Mouse (Mus musculus) MEL (cell line): ENCODE data around the gene Fam171a2. TPM values are rescaled to one million over a fixed set of nuclear protein-coding genes. Genes with fewer than 3 reads are reported as not detected.

Source experiments
- DNase-seq: peaks from one replicate; pipeline ENCODE4 v3.0.0; 2011; ENCODE audit warnings: low read depth, low spot score
- H3K27ac ChIP-seq: 2 replicates; pipeline ENCODE4 v1.5.1; 2012; ENCODE audit warnings: low read depth, mild to moderate bottlenecking, control low read depth, low read length, moderate library complexity; ENCODE audit not compliant: control insufficient read depth
- H3K27me3 ChIP-seq, 2 experiments: fragments of 150-350 bp in 1 of 2; sonication (generic) in 1 of 2; 2 replicates each; pipeline ENCODE4 v1.6.1; 2012; ENCODE audit warnings: low read length in 2 of 2, mild to moderate bottlenecking in 2 of 2, improper control_type of control experiment in 1 of 2, moderate library complexity in 1 of 2; ENCODE audit not compliant: insufficient read depth in 2 of 2, control insufficient read depth in 1 of 2
- H3K36me3 ChIP-seq, 2 experiments: 2 replicates each; pipeline ENCODE4 v1.6.1; 2012 to 2014; ENCODE audit warnings: low read length in 2 of 2, improper control_type of control experiment in 1 of 2, inconsistent platforms in 1 of 2, mild to moderate bottlenecking in 1 of 2; ENCODE audit not compliant: insufficient read depth in 2 of 2, control insufficient read depth in 1 of 2
- H3K4me1 ChIP-seq, 2 experiments: fragments of 150-350 bp in 1 of 2; sonication (generic) in 1 of 2; 2 replicates each; pipeline ENCODE4 v1.6.1; 2012; ENCODE audit warnings: low read length in 2 of 2, improper control_type of control experiment in 1 of 2, mild to moderate bottlenecking in 1 of 2; ENCODE audit not compliant: insufficient read depth in 2 of 2, control insufficient read depth in 1 of 2
- H3K4me3 ChIP-seq, 2 experiments: fragments of 150-350 bp in 1 of 2; sonication (generic) in 1 of 2; 2 replicates each; pipeline ENCODE4 v1.5.1; 2012; ENCODE audit warnings: low read depth in 2 of 2, low read length in 2 of 2, mild to moderate bottlenecking in 2 of 2, moderate library complexity in 2 of 2, control low read depth in 1 of 2, improper control_type of control experiment in 1 of 2; ENCODE audit not compliant: control insufficient read depth in 1 of 2, insufficient read depth in 1 of 2
- H3K79me2 ChIP-seq: 2 replicates; pipeline ENCODE4 v1.6.1; 2012; ENCODE audit warnings: mild to moderate bottlenecking, low read length, moderate library complexity; ENCODE audit not compliant: control insufficient read depth, poor library complexity, insufficient read depth
- H3K9ac ChIP-seq: 2 replicates; pipeline ENCODE4 v1.6.1; 2012; ENCODE audit warnings: low read depth, mild to moderate bottlenecking, control low read depth, low read length, moderate library complexity; ENCODE audit not compliant: control insufficient read depth, poor library complexity, severe bottlenecking
- H3K9me3 ChIP-seq: fragments of 150-350 bp; sonication (generic); replicated peaks from 2 replicates; pipeline ENCODE4 v1.6.1; 2012; ENCODE audit warnings: mild to moderate bottlenecking, low read length, improper control_type of control experiment, moderate library complexity; ENCODE audit not compliant: insufficient read depth
- BHLHE40 ChIP-seq: IDR thresholded peaks from 2 replicates; pipeline ENCODE4 v1.6.1; 2012; ENCODE audit warnings: low read depth, mild to moderate bottlenecking, inconsistent platforms, low read length, improper control_type of control experiment, borderline replicate concordance
- CHD1 ChIP-seq: IDR thresholded peaks from 2 replicates; pipeline ENCODE4 v1.6.1; 2012; ENCODE audit warnings: low read depth, mild to moderate bottlenecking, inconsistent platforms, low read length, improper control_type of control experiment
- CHD2 ChIP-seq: IDR thresholded peaks from 2 replicates; pipeline ENCODE4 v1.6.1; 2011; ENCODE audit warnings: low read length, improper control_type of control experiment
- CTCF ChIP-seq, 3 experiments: IDR thresholded peaks in 2 of 3; conservative IDR thresholded peaks in 1 of 3; 2 replicates each; pipeline ENCODE4 v1.5.1; 2011 to 2012; ENCODE audit warnings: low read length in 3 of 3, low read depth in 2 of 3, mild to moderate bottlenecking in 2 of 3, improper control_type of control experiment in 1 of 3, inconsistent platforms in 1 of 3, mixed read lengths in 1 of 3, moderate library complexity in 1 of 3; ENCODE audit not compliant: control insufficient read depth in 1 of 3, insufficient read depth in 1 of 3, poor library complexity in 1 of 3, severe bottlenecking in 1 of 3
- ELF1 ChIP-seq: IDR thresholded peaks from 2 replicates; pipeline ENCODE4 v1.6.1; 2014; ENCODE audit warnings: low read depth, mild to moderate bottlenecking, inconsistent platforms, low read length, improper control_type of control experiment, moderate library complexity
- EP300 ChIP-seq, 2 experiments: IDR thresholded peaks; 2 replicates each; pipeline ENCODE4 v1.6.1; 2011; ENCODE audit warnings: improper control_type of control experiment in 2 of 2, low read length in 2 of 2, low read depth in 1 of 2, mild to moderate bottlenecking in 1 of 2
- ETS1 ChIP-seq: IDR thresholded peaks from 2 replicates; pipeline ENCODE4 v1.6.1; 2012; ENCODE audit warnings: low read depth, mild to moderate bottlenecking, inconsistent platforms, low read length, improper control_type of control experiment, moderate library complexity
- GABPA ChIP-seq: IDR thresholded peaks from 2 replicates; pipeline ENCODE4 v1.6.1; 2012; ENCODE audit warnings: low read depth, mild to moderate bottlenecking, inconsistent platforms, low read length, improper control_type of control experiment, moderate library complexity
- GATA1 ChIP-seq: IDR thresholded peaks from 2 replicates; pipeline ENCODE4 v1.6.1; 2011; ENCODE audit warnings: low read depth, low read length, improper control_type of control experiment
- HCFC1 ChIP-seq: IDR thresholded peaks from 2 replicates; pipeline ENCODE4 v1.6.1; 2012; ENCODE audit warnings: low read depth, mild to moderate bottlenecking, inconsistent platforms, low read length, improper control_type of control experiment, moderate library complexity
- JUND ChIP-seq: IDR thresholded peaks from 2 replicates; pipeline ENCODE4 v1.6.1; 2011; ENCODE audit warnings: low read depth, mild to moderate bottlenecking, improper control_type of control experiment, low read length
- MAFK ChIP-seq: IDR thresholded peaks from 2 replicates; pipeline ENCODE4 v1.6.1; 2011; ENCODE audit warnings: low read depth, mild to moderate bottlenecking, low read length, improper control_type of control experiment, borderline replicate concordance
- MAX ChIP-seq: IDR thresholded peaks from 2 replicates; pipeline ENCODE4 v1.6.1; 2011; ENCODE audit warnings: low read length, improper control_type of control experiment
- MEF2A ChIP-seq: IDR thresholded peaks from 2 replicates; pipeline ENCODE4 v1.6.1; 2014; ENCODE audit warnings: low read depth, mild to moderate bottlenecking, inconsistent platforms, low read length, improper control_type of control experiment; ENCODE audit not compliant: poor library complexity, insufficient replicate concordance, severe bottlenecking; ENCODE audit errors: extremely low read depth
- MXI1 ChIP-seq: IDR thresholded peaks from 2 replicates; pipeline ENCODE4 v1.6.1; 2011; ENCODE audit warnings: mild to moderate bottlenecking, low read depth, low read length, improper control_type of control experiment
- MYC ChIP-seq: IDR thresholded peaks from 2 replicates; pipeline ENCODE4 v1.6.1; 2011; ENCODE audit warnings: low read depth, mild to moderate bottlenecking, low read length, improper control_type of control experiment, moderate library complexity
- NELFE ChIP-seq: IDR thresholded peaks from 2 replicates; pipeline ENCODE4 v1.6.1; 2011; ENCODE audit warnings: low read depth, low read length, improper control_type of control experiment
- POLR2A ChIP-seq, 2 experiments: IDR thresholded peaks; 2 replicates each; pipeline ENCODE4 v1.6.1; 2011 to 2012; ENCODE audit warnings: low read length in 2 of 2, mild to moderate bottlenecking in 2 of 2, control low read depth in 1 of 2, improper control_type of control experiment in 1 of 2, low read depth in 1 of 2, moderate library complexity in 1 of 2; ENCODE audit not compliant: control insufficient read depth in 1 of 2, insufficient read depth in 1 of 2, poor library complexity in 1 of 2
- POLR2AphosphoS2 ChIP-seq: IDR thresholded peaks from 2 replicates; pipeline ENCODE4 v1.6.1; 2011; ENCODE audit warnings: low read length, improper control_type of control experiment
- POLR2AphosphoS5 ChIP-seq: IDR thresholded peaks from 2 replicates; pipeline ENCODE4 v1.6.1; 2012; ENCODE audit warnings: low read depth, borderline replicate concordance, mild to moderate bottlenecking, inconsistent platforms, low read length, moderate library complexity, mixed read lengths
- RCOR1 ChIP-seq: IDR thresholded peaks from 2 replicates; pipeline ENCODE4 v1.6.1; 2012; ENCODE audit warnings: low read depth, mild to moderate bottlenecking, inconsistent platforms, low read length, improper control_type of control experiment
- SMC3 ChIP-seq: IDR thresholded peaks from 2 replicates; pipeline ENCODE4 v1.6.1; 2011; ENCODE audit warnings: low read depth, low read length, improper control_type of control experiment
- TAL1 ChIP-seq: IDR thresholded peaks from 2 replicates; pipeline ENCODE4 v1.6.1; 2012; ENCODE audit warnings: mild to moderate bottlenecking, inconsistent platforms, low read length, moderate library complexity, mixed read lengths
- TBP ChIP-seq: IDR thresholded peaks from 2 replicates; pipeline ENCODE4 v1.8.0; 2011; ENCODE audit warnings: low read depth, low read length, improper control_type of control experiment
- TCF12 ChIP-seq: IDR thresholded peaks from 2 replicates; pipeline ENCODE4 v1.6.1; 2014; ENCODE audit warnings: low read depth, mild to moderate bottlenecking, inconsistent platforms, low read length, improper control_type of control experiment, moderate library complexity
- UBTF ChIP-seq: IDR thresholded peaks from 2 replicates; pipeline ENCODE4 v1.6.1; 2012; ENCODE audit warnings: low read depth, mild to moderate bottlenecking, inconsistent platforms, low read length, improper control_type of control experiment, moderate library complexity, borderline replicate concordance; ENCODE audit not compliant: insufficient read depth
- USF1 ChIP-seq: IDR thresholded peaks from 2 replicates; pipeline ENCODE4 v1.6.1; 2014; ENCODE audit warnings: low read depth, mild to moderate bottlenecking, inconsistent platforms, low read length, improper control_type of control experiment, moderate library complexity
- USF2 ChIP-seq, 2 experiments: IDR thresholded peaks; 2 replicates each; pipeline ENCODE4 v1.6.1; 2011 to 2012; ENCODE audit warnings: improper control_type of control experiment in 2 of 2, low read length in 2 of 2, borderline replicate concordance in 1 of 2, inconsistent platforms in 1 of 2, low read depth in 1 of 2, mild to moderate bottlenecking in 1 of 2; ENCODE audit not compliant: insufficient read depth in 1 of 2
- ZKSCAN1 ChIP-seq: IDR thresholded peaks from 2 replicates; pipeline ENCODE4 v1.6.1; 2012; ENCODE audit warnings: low read depth, mild to moderate bottlenecking, inconsistent platforms, low read length, improper control_type of control experiment, moderate library complexity
- ZMIZ1 ChIP-seq: IDR thresholded peaks from 2 replicates; pipeline ENCODE4 v1.6.1; 2012; ENCODE audit warnings: low read depth, mild to moderate bottlenecking, inconsistent platforms, low read length, improper control_type of control experiment, moderate library complexity
- ZNF384 ChIP-seq: IDR thresholded peaks from 2 replicates; pipeline ENCODE4 v1.6.1; 2012; ENCODE audit warnings: low read depth, mild to moderate bottlenecking, inconsistent platforms, low read length, improper control_type of control experiment
- polyA plus RNA-seq, 2 experiments: library from polyadenylated mRNA; stranded (reverse) in 1 of 2; unstranded in 1 of 2; fragments of >175 nt in 1 of 2; fragments of >200 nt in 1 of 2; gene quantifications; 2 replicates each; pipeline versions ENCODE4 v1.2.1 to v1.2.4; 2012; ENCODE audit warnings: low replicate concordance in 2 of 2, low read depth in 1 of 2; ENCODE audit not compliant: insufficient read length in 2 of 2, insufficient read depth in 1 of 2, missing spikeins in 1 of 2
- total RNA-seq: library from RNA; depleted of rRNA; stranded (reverse); fragments of 300-350 nt; gene quantifications from 2 replicates; pipeline ENCODE4 v1.2.3, GENCODE M21; 2012

Fam171a2 gene
- total and polyA plus RNA-seq, 3 experiments, result 2.0 to 8.8 TPM; not detected in 1

GRCm38 (mm10) chr11:102469648-102470357 is 22.3 kb upstream of the Fam171a2 start, which contains the start of gene Itga2b:
Gene Itga2b (minus strand): TSS chr11:102470122.
- TF ChIP-seq MEF2A (0 out of 2 replicates have a peak, but pooled peaks have one; percentile 2), POLR2AphosphoS5 (no peak), RCOR1 (peak; percentile 48; the same call in 1 of the 2 replicates), BHLHE40 (no peak), EP300 (IDR thresholded peaks at IDR 0.05; ENCODE audit: low read depth in 1 of 2, low read length in 2 of 2) (peak; percentile 90 to 94), TBP (0 out of 2 replicates have a peak, but pooled peaks have one; percentile 34), POLR2A (IDR thresholded peaks at IDR 0.05; ENCODE audit: control insufficient read depth in 1 of 2, insufficient read depth in 1 of 2, low read depth in 1 of 2, low read length in 2 of 2, poor library complexity in 1 of 2) (peak; percentile 28 to 53; a peak in 1 of 4 replicates), ZKSCAN1 (no peak), ETS1 (peak; percentile 75), CHD2 (peak; percentile 36), MAFK (no peak), ZMIZ1 (no peak), GABPA (no peak), MYC (no peak), ELF1 (no peak), TCF12 (peak; percentile 95), JUND (no peak), MXI1 (no peak), HCFC1 (no peak; the same call in 1 of the 2 replicates), SMC3 (no peak), CHD1 (no peak), CTCF (IDR thresholded peaks at IDR 0.05 in 2 of 3, conservative IDR thresholded peaks at IDR 0.05 in 1 of 3; ENCODE audit: control insufficient read depth in 1 of 3, insufficient read depth in 1 of 3, low read depth in 2 of 3, low read length in 3 of 3, poor library complexity in 1 of 3, severe bottlenecking in 1 of 3) (no peak), MAX (peak; percentile 63; the same call in 1 of the 2 replicates), GATA1 (peak; percentile 93), POLR2AphosphoS2 (0 out of 2 replicates have a peak, but pooled peaks have one; percentile 42), TAL1 (peak; percentile 99), ZNF384 (no peak), USF1 (no peak), UBTF (no peak), USF2 (IDR thresholded peaks at IDR 0.05; ENCODE audit: borderline replicate concordance in 1 of 2, insufficient read depth in 1 of 2, low read depth in 1 of 2, low read length in 2 of 2) (no peak), NELFE (no peak)
- Histone ChIP-seq H3K27ac (peak within 1 kb of the TSS; percentile 85), H3K4me3 (peak within 1 kb of the TSS; percentile 17 to 23), H3K79me2 (no peaks in the 10 kb centered on the region), H3K27me3 (no peaks in the 10 kb centered on the region), H3K36me3 (peaks cover 0 to 29% of the 10 kb centered on the region in 2 experiments; a peak in 2 of 4 replicates), H3K4me1 (peaks cover 16 to 37% of the 10 kb centered on the region in 2 experiments), H3K9me3 (no peaks in the 10 kb centered on the region), H3K9ac (peak within 1 kb of the TSS; percentile 41)
- DNase-seq, result peak; percentile 86
